Comparison of ENCODE assay signal across 14 mouse cellular contexts in the genomic region with DNA sequence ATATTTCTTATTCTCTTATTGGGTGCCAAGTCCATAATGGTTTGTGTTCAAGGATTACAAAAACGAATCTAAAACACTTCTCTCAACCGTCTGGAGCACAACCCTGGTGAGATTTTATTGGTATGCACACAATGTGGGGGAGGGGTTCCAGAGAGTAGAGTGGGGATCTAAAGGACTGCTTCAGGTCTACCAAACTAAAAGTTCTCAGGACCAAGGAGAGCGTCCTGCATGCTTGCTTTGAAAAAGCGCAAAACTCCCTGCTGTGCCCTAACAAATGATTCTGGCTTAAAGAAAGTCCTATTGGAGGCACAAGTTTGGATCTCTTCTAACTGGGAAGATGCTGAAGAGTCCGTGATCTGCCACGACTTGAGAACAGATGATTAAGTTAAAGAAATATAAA.
A peak's percentile ranks its signal among the peaks of the same experiment; 100 is the strongest.
DNase-seq lines count a peak whose midpoint lies in the region; ATAC-seq and TF ChIP-seq lines count a peak whose summit lies in the region.
"Had no signal": no experiment of that assay in that cellular context is flagged by ENCODE, and none has a peak within 500 bp of the region (broad histone marks: within the 10 kb centered on the region; RNA-seq: fewer than 3 reads in every experiment).

No protein-coding gene starts in this region.

- TF ChIP-seq CTCF in MEL (IDR thresholded peaks at IDR 0.05 in 2 of 3, conservative IDR thresholded peaks at IDR 0.05 in 1 of 3; ENCODE audit: control insufficient read depth in 1 of 3, insufficient read depth in 1 of 3, low read depth in 2 of 3, low read length in 3 of 3, poor library complexity in 1 of 3, severe bottlenecking in 1 of 3) = no peak

- 3% methylated on average over 6 of the region's 6 CpGs for WGBS in kidney, embryonic 16.5 days
- 10% methylated on average over 6 of the region's 6 CpGs for WGBS in embryonic facial prominence, embryonic 11.5 days

- TF ChIP-seq RAD21 in MEL (IDR thresholded peaks at IDR 0.05; ENCODE audit: low read depth, low read length) = no peak

- no peaks in the 10 kb centered on the region for H3K9me3 ChIP-seq in kidney, embryonic 16.5 days (ENCODE audit: low read length)
- no peaks in the 10 kb centered on the region for H3K9me3 ChIP-seq in MEL (replicated peaks; ENCODE audit: insufficient read depth, low read length)
- no peaks in the 10 kb centered on the region for H3K9me3 ChIP-seq in embryonic facial prominence, embryonic 11.5 days (replicated peaks; ENCODE audit: control insufficient read depth, low read length)
- H3K9me3 ChIP-seq: forebrain, embryonic 13.5 days; megakaryocyte, embryonic 14.5 days had no signal

- no peak for TF ChIP-seq POLR2A in MEL (IDR thresholded peaks at IDR 0.05; ENCODE audit: control insufficient read depth in 1 of 2, insufficient read depth in 1 of 2, low read depth in 1 of 2, low read length in 2 of 2, poor library complexity in 1 of 2)

- H3K4me3 ChIP-seq in kidney, embryonic 16.5 days (ENCODE audit: low read length) = no peak overlapping the region
- no peak overlapping the region for H3K4me3 ChIP-seq in MEL (ENCODE audit: control insufficient read depth in 1 of 2, insufficient read depth in 1 of 2, low read depth in 2 of 2, low read length in 2 of 2)
- no peak overlapping the region for H3K4me3 ChIP-seq in embryonic facial prominence, embryonic 11.5 days (ENCODE audit: low read depth, low read length)
- H3K4me3 ChIP-seq: forebrain, embryonic 13.5 days; megakaryocyte, embryonic 14.5 days; myocyte had no signal

- no peak for DNase-seq in kidney, postnatal 25 days
- DNase-seq in 416B (ENCODE audit: low read depth) (peak; percentile 6), MEL (ENCODE audit: low read depth, low spot score) (peak; percentile 15)
- DNase-seq in embryonic facial prominence, embryonic 11.5 days (ENCODE audit: low spot score) = peak; percentile 83
- DNase-seq in cerebellum, postnatal 14 days = no peak
- DNase-seq in left cerebral cortex, adult 18-20 months (ENCODE audit: low spot score in 2 of 2) = no peak
- DNase-seq: spleen, adult 18-20 months had no signal

- ATAC-seq in kidney, embryonic 16.5 days (ENCODE audit: low FRiP score, low TSS enrichment) = peak; percentile 69; the same call in 1 of the 2 replicates
- ATAC-seq in embryonic facial prominence, embryonic 11.5 days (replicated peaks; ENCODE audit: insufficient number of reproducible peaks, low FRiP score, low TSS enrichment, low read depth) = no peak
- ATAC-seq in megakaryocyte, adult 5-6 weeks (ENCODE audit: poor library complexity, severe bottlenecking) = no peak
- ATAC-seq: forebrain, embryonic 13.5 days; intestine, postnatal 0 days had no signal

- no peak for TF ChIP-seq EP300 in MEL (IDR thresholded peaks at IDR 0.05; ENCODE audit: low read depth in 1 of 2, low read length in 2 of 2)

- no peaks in the 10 kb centered on the region for H3K27me3 ChIP-seq in kidney, embryonic 16.5 days (ENCODE audit: insufficient read depth, low read length)
- H3K27me3 ChIP-seq in MEL (ENCODE audit: control insufficient read depth in 1 of 2, insufficient read depth in 2 of 2, low read length in 2 of 2) = no peaks in the 10 kb centered on the region
- no peaks in the 10 kb centered on the region for H3K27me3 ChIP-seq in embryonic facial prominence, embryonic 11.5 days (ENCODE audit: control insufficient read depth, insufficient read depth, low read length)
- H3K27me3 ChIP-seq: forebrain, embryonic 13.5 days; megakaryocyte, embryonic 14.5 days had no signal

- no peaks in the 10 kb centered on the region for H3K79me2 ChIP-seq in MEL (ENCODE audit: control insufficient read depth, insufficient read depth, low read length, poor library complexity)

- H3K27ac ChIP-seq in kidney, embryonic 16.5 days (ENCODE audit: low read length) = no peak overlapping the region
- no peak overlapping the region for H3K27ac ChIP-seq in MEL (ENCODE audit: control insufficient read depth, low read depth, low read length)
- H3K27ac ChIP-seq in embryonic facial prominence, embryonic 11.5 days (replicated peaks; ENCODE audit: low read depth, low read length) = no peak overlapping the region
- H3K27ac ChIP-seq: forebrain, embryonic 13.5 days; liver, embryonic 14.5 days had no signal

- no peaks in the 10 kb centered on the region for H3K4me1 ChIP-seq in kidney, embryonic 16.5 days (ENCODE audit: insufficient read depth, low read length)
- no peaks in the 10 kb centered on the region for H3K4me1 ChIP-seq in MEL (ENCODE audit: control insufficient read depth in 1 of 2, insufficient read depth in 2 of 2, low read length in 2 of 2)
- no peaks in the 10 kb centered on the region for H3K4me1 ChIP-seq in embryonic facial prominence, embryonic 11.5 days (ENCODE audit: control insufficient read depth, insufficient read depth, low read length)
- H3K4me1 ChIP-seq: megakaryocyte, embryonic 14.5 days had no signal

- no peaks in the 10 kb centered on the region for H3K36me3 ChIP-seq in kidney, embryonic 16.5 days (ENCODE audit: insufficient read depth, low read length)
- no peaks in the 10 kb centered on the region for H3K36me3 ChIP-seq in MEL (ENCODE audit: control insufficient read depth in 1 of 2, insufficient read depth in 2 of 2, low read length in 2 of 2)
- H3K36me3 ChIP-seq in embryonic facial prominence, embryonic 11.5 days (replicated peaks; ENCODE audit: control insufficient read depth, insufficient read depth, low read depth, low read length) = no peaks in the 10 kb centered on the region

- H3K9ac ChIP-seq in kidney, embryonic 16.5 days (replicated peaks; ENCODE audit: low read length) = no peak overlapping the region
- no peak overlapping the region for H3K9ac ChIP-seq in MEL (ENCODE audit: control insufficient read depth, low read depth, low read length, poor library complexity, severe bottlenecking)
- no peak overlapping the region for H3K9ac ChIP-seq in embryonic facial prominence, embryonic 11.5 days (replicated peaks; ENCODE audit: low read length)
- H3K9ac ChIP-seq: forebrain, embryonic 13.5 days; liver, embryonic 14.5 days had no signal

- no peak overlapping the region for H3K4me2 ChIP-seq in kidney, embryonic 16.5 days (replicated peaks; ENCODE audit: low read depth, low read length)
- no peak overlapping the region for H3K4me2 ChIP-seq in embryonic facial prominence, embryonic 11.5 days (ENCODE audit: low read depth, low read length)
- H3K4me2 ChIP-seq: forebrain, embryonic 13.5 days had no signal

TF ChIP-seq in MEL, 35 proteins besides CTCF, POLR2A, EP300 and RAD21:
- TF ChIP-seq TCF12 (IDR thresholded peaks at IDR 0.05; ENCODE audit: low read depth, low read length) (no peak), MXI1 (IDR thresholded peaks at IDR 0.05; ENCODE audit: low read depth, low read length) (peak; percentile 23; the same call in 1 of the 2 replicates)
TF ChIP-seq in MEL: peak in this region for 1.

Comparison
In these comparisons a context has a peak if more than half of its experiments do, and no peak if none do; other contexts are left out.
1. DNase-seq: peak in 416B (single experiment), MEL (single experiment) and embryonic facial prominence, embryonic 11.5 days (single experiment); none in kidney, postnatal 25 days (0 of 2), cerebellum, postnatal 14 days (0 of 2) and left cerebral cortex, adult 18-20 months (0 of 2).